Mouse (Mus musculus): ENCODE results near the gene Tbx22.

Gene Tbx22

DNA sequence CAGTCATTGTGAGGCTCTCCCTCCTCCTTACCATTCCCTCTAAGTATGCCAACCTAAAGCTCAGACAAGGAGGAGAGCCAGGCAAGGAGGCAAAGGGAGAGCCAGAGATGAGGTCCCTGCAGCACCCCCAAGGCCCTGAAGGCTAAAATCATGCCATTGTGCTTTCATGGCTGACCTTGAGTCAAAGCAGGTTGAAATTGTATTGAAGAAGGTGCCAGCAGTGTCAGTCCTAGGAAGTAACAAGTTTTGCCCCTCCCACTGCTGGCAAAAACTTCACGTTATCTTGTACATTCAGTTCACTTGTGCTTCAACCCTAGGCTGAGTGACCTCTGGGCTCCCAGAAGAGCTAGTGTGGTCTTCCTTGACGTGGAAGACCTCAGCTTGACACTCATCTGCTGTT is at the start of gene Tbx22:
TSS of gene Tbx22 (plus strand) at position 301 of the 400 bp plus-strand sequence.
- DNase-seq = no peak

DNA sequence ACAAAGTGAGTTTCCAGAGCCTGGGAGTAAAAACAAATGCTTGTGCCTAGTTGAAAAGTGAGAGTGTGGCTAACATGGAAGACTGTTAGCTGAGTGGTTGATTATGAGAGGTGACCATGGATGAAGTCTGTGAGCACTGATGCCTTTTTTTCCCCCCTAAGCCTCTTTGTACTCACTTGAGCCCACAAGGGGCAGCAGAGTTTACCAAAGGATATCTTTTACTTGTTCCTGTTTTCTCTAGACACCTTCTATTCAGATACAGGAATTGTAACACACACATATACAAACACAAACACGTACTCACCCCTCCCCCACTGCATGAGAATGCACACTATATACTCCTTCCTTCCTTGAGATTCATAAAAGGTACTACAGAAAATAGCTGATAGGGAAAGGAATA is 913 bp downstream of the Tbx22 start:
- no peak for DNase-seq

DNA sequence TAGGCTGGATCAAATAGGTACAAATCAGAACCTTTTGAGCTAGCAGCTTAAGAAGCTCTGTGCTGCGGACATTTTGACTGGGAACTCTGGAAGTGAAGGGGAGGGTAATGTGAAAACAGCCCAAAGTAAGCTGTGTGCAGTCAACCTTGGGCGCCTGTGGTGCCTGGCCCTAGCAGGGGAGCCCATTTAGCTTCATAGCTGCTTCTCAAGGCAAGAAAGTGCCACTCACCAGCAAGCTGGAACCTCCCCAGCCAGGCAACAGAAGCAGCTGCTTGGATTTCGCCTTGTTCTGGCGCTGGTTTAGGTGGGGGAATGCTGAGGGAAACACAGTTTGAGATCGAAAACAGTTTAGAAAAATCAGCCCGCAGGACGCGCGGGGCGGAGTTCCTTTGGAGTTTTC is 11.4 kb downstream of the Tbx22 start:
- no peak for DNase-seq

DNA sequence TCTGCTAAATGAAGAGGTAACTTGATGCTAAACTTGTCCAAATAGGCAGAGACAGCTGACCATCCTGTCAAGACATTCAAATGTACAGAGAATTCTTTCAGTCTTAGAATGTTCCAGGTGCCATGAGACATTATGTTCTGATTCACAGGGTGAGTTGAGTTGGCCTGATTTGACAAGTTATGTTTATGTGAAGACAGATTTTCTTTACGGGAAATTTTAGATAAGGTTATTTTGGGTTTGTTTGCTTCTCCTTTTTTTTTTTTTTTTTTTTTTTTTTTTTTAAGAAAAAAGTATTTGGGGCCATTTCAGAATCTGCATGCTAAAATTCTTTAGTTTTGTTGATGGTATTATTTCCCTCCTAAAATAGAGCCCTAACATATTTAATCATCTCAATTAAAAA is 40.8 kb downstream of the Tbx22 start:
- DNase-seq = no peak

DNA sequence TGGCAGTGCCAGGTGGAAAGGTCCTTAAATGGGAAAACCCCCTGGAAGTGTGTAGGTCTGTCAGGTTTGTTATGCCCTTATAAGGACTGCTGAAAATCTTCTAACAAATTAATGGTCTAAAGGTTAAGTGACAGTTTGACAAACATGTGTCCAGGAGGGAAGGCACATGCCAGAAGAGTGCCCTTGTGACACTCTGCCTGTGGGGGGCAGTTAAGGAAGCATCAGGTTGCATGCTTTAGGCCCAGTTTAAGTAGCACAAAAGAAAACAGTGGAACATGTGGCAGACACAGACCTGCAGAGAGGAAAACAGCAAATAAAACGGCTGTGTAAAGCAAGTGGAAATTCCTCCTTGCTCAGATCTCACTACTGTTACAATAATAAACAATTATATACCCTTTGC is 55.8 kb downstream of the Tbx22 start:
- no peak for DNase-seq

Data from cerebellum, adult 11 months (tissue).